Mouse (Mus musculus) skeletal muscle tissue, adult 2 months (tissue): Measurements from ENCODE around the gene Ggnbp2.
"Not testable (repeated sequence)": the region's sequence is repeated elsewhere in the genome, so short reads cannot be mapped to it uniquely, and the experiment has no call there.

Experiments used
- DNase-seq: peaks from one replicate; pipeline ENCODE4 v3.0.0-alpha.2; 2012; ENCODE audit warnings: low read depth, low spot score

Ggnbp2 gene

GRCm38 (mm10) chr11:84879772-84880464 is 9.3 kb upstream of the Ggnbp2 start, which contains the start of the genes Myo19 and Pigw:
Gene Myo19 (plus strand): TSS chr11:84880148.
Gene Pigw (minus strand): TSS chr11:84880285.
- DNase-seq: peak; percentile 68

GRCm38 (mm10) chr11:84879007-84879771 is 8.6 kb upstream of the Ggnbp2 start:
- DNase-seq: no peak

GRCm38 (mm10) chr11:84876020-84876419 is 5.4 kb upstream of the Ggnbp2 start:
- DNase-seq: not testable (repeated sequence)

- DNase-seq: no peak
Observed at GRCm38 (mm10) chr11:84873042-84873833, 2.6 kb upstream of the Ggnbp2 start.

GRCm38 (mm10) chr11:84871548-84872069 is 992 bp upstream of the Ggnbp2 start:
- no peak for DNase-seq

GRCm38 (mm10) chr11:84871046-84871445 is 429 bp upstream of the Ggnbp2 start:
- DNase-seq: no peak

GRCm38 (mm10) chr11:84869537-84870232 is 932 bp downstream of the Ggnbp2 start:
- peak; percentile 95 for DNase-seq

- DNase-seq: no peak
Observed at GRCm38 (mm10) chr11:84868786-84869259, 1.8 kb downstream of the Ggnbp2 start.

- DNase-seq: no peak
Observed at GRCm38 (mm10) chr11:84867586-84867985, 3.0 kb downstream of the Ggnbp2 start.

- no peak for DNase-seq
Observed at GRCm38 (mm10) chr11:84865268-84865667, 5.3 kb downstream of the Ggnbp2 start.

GRCm38 (mm10) chr11:84855285-84855684 is 15.3 kb downstream of the Ggnbp2 start:
- DNase-seq: no peak

GRCm38 (mm10) chr11:84847475-84848090 is 23.0 kb downstream of the Ggnbp2 start:
- no peak for DNase-seq

- DNase-seq: no peak
Observed at GRCm38 (mm10) chr11:84846741-84847474, 23.7 kb downstream of the Ggnbp2 start.

GRCm38 (mm10) chr11:84839330-84839729 is 31.3 kb downstream of the Ggnbp2 start:
- no peak for DNase-seq

GRCm38 (mm10) chr11:84829495-84829894 is 41.1 kb downstream of the Ggnbp2 start:
- not testable (repeated sequence) for DNase-seq

GRCm38 (mm10) chr11:84828516-84829399 is 41.9 kb downstream of the Ggnbp2 start, which contains the start of gene Dhrs11:
Gene Dhrs11 (minus strand): TSS chr11:84828994.
- peak; percentile 92 for DNase-seq

- peak; percentile 60 for DNase-seq
Observed at GRCm38 (mm10) chr11:84827901-84828503, 42.6 kb downstream of the Ggnbp2 start.

GRCm38 (mm10) chr11:84827492-84827891 is 43.1 kb downstream of the Ggnbp2 start:
- no peak for DNase-seq
